Mouse (Mus musculus) lung, postnatal 0 days (tissue): ENCODE results near the gene R3hdm4. TPM values are rescaled to one million over a fixed set of nuclear protein-coding genes. Genes with fewer than 3 reads are reported as not detected.

Experiments used
- ATAC-seq: fragments of 200-750 bp; cut with Nextera tagmentation; 2 replicates; pipeline ENCODE4 v1.8.0; 2017; ENCODE audit warnings: moderate library complexity
- DNase-seq: peaks from one replicate; pipeline ENCODE4 v3.0.0-alpha.2; 2016; ENCODE audit warnings: low spot score
- H3K27ac ChIP-seq: fragments of 300-500 bp; sonication (generic); 2 replicates; pipeline ENCODE4 v1.5.1; 2014; ENCODE audit warnings: antibody characterized with exemption, mild to moderate bottlenecking, low read length, mixed read lengths
- H3K27me3 ChIP-seq: fragments of 300-500 bp; sonication (generic); replicated peaks from 2 replicates; pipeline ENCODE4 v1.6.1; 2014; ENCODE audit warnings: low read length, mixed read lengths; ENCODE audit not compliant: insufficient read depth
- H3K36me3 ChIP-seq: fragments of 300-500 bp; sonication (generic); 2 replicates; pipeline ENCODE4 v1.6.1; 2014; ENCODE audit warnings: low read length, mixed read lengths; ENCODE audit not compliant: insufficient read depth
- H3K4me1 ChIP-seq: fragments of 300-500 bp; sonication (generic); 2 replicates; pipeline ENCODE4 v1.6.1; 2014; ENCODE audit warnings: antibody characterized with exemption, low read depth, low read length, mixed read lengths; ENCODE audit not compliant: insufficient read depth
- H3K4me2 ChIP-seq: fragments of 300-500 bp; sonication (generic); replicated peaks from 2 replicates; pipeline ENCODE4 v1.6.1; 2014; ENCODE audit warnings: low read depth, mild to moderate bottlenecking, low read length, moderate library complexity, mixed read lengths
- H3K4me3 ChIP-seq: fragments of 300-500 bp; sonication (generic); 2 replicates; pipeline ENCODE4 v1.5.1; 2014; ENCODE audit warnings: low read depth, low read length
- H3K9ac ChIP-seq: fragments of 300-500 bp; sonication (generic); replicated peaks from 2 replicates; pipeline ENCODE4 v1.6.1; 2014; ENCODE audit warnings: low read depth, mild to moderate bottlenecking
- H3K9me3 ChIP-seq: fragments of 300-500 bp; sonication (generic); 2 replicates; pipeline ENCODE4 v1.6.1; 2016; ENCODE audit warnings: low read length, mixed read lengths
- CTCF ChIP-seq: IDR thresholded peaks from 2 replicates; pipeline ENCODE4 v1.5.1; 2016; ENCODE audit warnings: antibody characterized with exemption, mild to moderate bottlenecking
- EP300 ChIP-seq: IDR thresholded peaks from 2 replicates; pipeline ENCODE4 v1.6.1; 2016; ENCODE audit warnings: antibody characterized with exemption, mild to moderate bottlenecking, control low read depth
- WGBS: fragments of 180-500 bp; shearing (Covaris S2); extraction: QIAGEN DNeasy Blood & Tissue Kit; methylation state at CpG from one replicate; pipeline ENCODE4 v1.1.7; 2014; 5-methylcytosine and 5-hydroxymethylcytosine counted together
- polyA plus RNA-seq: library from polyadenylated mRNA; unstranded; fragments of >200 nt; fragmentation: Nextera tagmentation; extraction: Ambion mirVana; gene quantifications from 2 replicates; pipeline ENCODE4 v1.2.1, GENCODE M21; 2015

Gene R3hdm4
- polyA plus RNA-seq, 1 experiment from 2014 or later: 129 TPM

GRCm38 (mm10) chr10:79931797-79932196 lies 10.8 kb upstream of the R3hdm4 start:
- WGBS: 79% methylated on average over 9 of the region's 9 CpGs
- DNase-seq (no peak), ATAC-seq (no peak)
- Histone ChIP-seq H3K9ac (no peak overlapping the region), H3K4me3 (no peak overlapping the region), H3K36me3 (peaks cover 12% of the 10 kb centered on the region; the same call in 1 of the 2 replicates), H3K4me1 (peaks cover 53% of the 10 kb centered on the region), H3K27me3 (no peaks in the 10 kb centered on the region), H3K9me3 (no peaks in the 10 kb centered on the region), H3K27ac (peak overlapping the region; percentile 16), H3K4me2 (no peak overlapping the region)
- TF ChIP-seq EP300 (no peak), CTCF (no peak)

GRCm38 (mm10) chr10:79930826-79931186 lies 9.8 kb upstream of the R3hdm4 start:
- ATAC-seq: no peak
- no peak overlapping the region for H3K27ac ChIP-seq
- H3K27me3 ChIP-seq: no peaks in the 10 kb centered on the region
- DNase-seq: no peak
- peaks cover 12% of the 10 kb centered on the region; the same call in 1 of the 2 replicates for H3K36me3 ChIP-seq
- H3K9ac ChIP-seq: no peak overlapping the region
- TF ChIP-seq EP300 (no peak), CTCF (no peak)
- no peak overlapping the region for H3K4me2 ChIP-seq
- no peaks in the 10 kb centered on the region for H3K9me3 ChIP-seq
- H3K4me1 ChIP-seq: peaks cover 50% of the 10 kb centered on the region
- H3K4me3 ChIP-seq: no peak overlapping the region
- WGBS: 87% methylated on average over 16 of the region's 16 CpGs

- Histone ChIP-seq H3K9ac (no peak overlapping the region), H3K9me3 (no peaks in the 10 kb centered on the region), H3K27ac (peak overlapping the region; percentile 54; the same call in 1 of the 2 replicates), H3K4me3 (no peak overlapping the region), H3K4me2 (no peak overlapping the region), H3K4me1 (peaks cover 46% of the 10 kb centered on the region), H3K36me3 (peaks cover 12% of the 10 kb centered on the region; the same call in 1 of the 2 replicates), H3K27me3 (no peaks in the 10 kb centered on the region)
- DNase-seq: no peak
- 89% methylated on average over 18 of the region's 18 CpGs for WGBS
- ATAC-seq: no peak
- TF ChIP-seq CTCF (no peak), EP300 (no peak)
These were observed 9.2 kb upstream of the R3hdm4 start for GRCm38 (mm10) chr10:79929967-79930825.

- Histone ChIP-seq H3K9ac (no peak overlapping the region), H3K4me3 (peak overlapping the region; percentile 78), H3K4me2 (peak overlapping the region; percentile 90), H3K27ac (peak overlapping the region; percentile 95), H3K27me3 (no peaks in the 10 kb centered on the region), H3K4me1 (peaks cover 39% of the 10 kb centered on the region), H3K9me3 (no peaks in the 10 kb centered on the region), H3K36me3 (peaks cover 12% of the 10 kb centered on the region; the same call in 1 of the 2 replicates)
- no peak for DNase-seq
- 25% methylated on average over 8 of the region's 9 CpGs for WGBS
- no peak for TF ChIP-seq CTCF
- TF ChIP-seq EP300: no peak
- ATAC-seq: no peak
These were observed 8.1 kb upstream of the R3hdm4 start for GRCm38 (mm10) chr10:79928907-79929701.

GRCm38 (mm10) chr10:79928030-79928694 lies 7.2 kb upstream of the R3hdm4 start:
- peak overlapping the region; percentile 95 for H3K27ac ChIP-seq
- H3K36me3 ChIP-seq: peaks cover 12% of the 10 kb centered on the region; the same call in 1 of the 2 replicates
- DNase-seq (peak; percentile 87), ATAC-seq (peak; percentile 16; the same call in 1 of the 2 replicates)
- TF ChIP-seq CTCF (no peak), EP300 (no peak)
- 2% methylated on average over 25 of the region's 29 CpGs for WGBS
- peak overlapping the region; percentile 83 for H3K9ac ChIP-seq
- no peaks in the 10 kb centered on the region for H3K27me3 ChIP-seq
- peak overlapping the region; percentile 78 for H3K4me3 ChIP-seq
- H3K9me3 ChIP-seq: no peaks in the 10 kb centered on the region
- peak overlapping the region; percentile 90 for H3K4me2 ChIP-seq
- H3K4me1 ChIP-seq: peaks cover 29% of the 10 kb centered on the region
